Mouse (Mus musculus) embryonic fibroblast, embryonic 13.5 days (primary cell): Measurements from ENCODE around the gene Pigq.

Experiments used
- CTCF ChIP-seq: IDR thresholded peaks from 2 replicates; pipeline ENCODE4 v1.5.1; 2011; ENCODE audit warnings: mild to moderate bottlenecking, control low read depth, low read length, moderate library complexity, borderline replicate concordance; ENCODE audit not compliant: insufficient read depth
- POLR2A ChIP-seq: IDR thresholded peaks from 2 replicates; pipeline ENCODE4 v1.6.1; 2011; ENCODE audit warnings: low read depth, mild to moderate bottlenecking, control low read depth, low read length, moderate library complexity

DNA sequence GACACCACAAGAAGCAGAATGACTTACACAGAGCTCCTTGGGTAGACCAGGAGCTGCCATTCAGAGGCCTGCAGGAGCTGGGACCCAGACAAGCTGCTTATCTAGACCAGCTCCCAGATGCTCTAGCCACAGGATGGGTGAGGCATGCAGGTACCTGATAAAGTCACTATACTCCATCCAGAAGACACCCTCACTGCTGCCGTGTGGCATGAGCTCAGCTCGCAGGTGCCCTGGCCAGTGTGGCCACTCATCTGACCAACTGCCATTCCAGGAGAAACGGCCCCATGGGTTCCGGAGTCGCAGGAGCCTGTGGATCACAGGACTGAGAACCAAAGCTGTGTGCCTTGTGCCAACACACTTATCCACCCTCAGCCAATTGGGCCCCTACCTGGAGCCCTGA, 16.8 kb upstream of the Pigq start:
- TF ChIP-seq CTCF (no peak), POLR2A (no peak)
